Mouse (Mus musculus) CD8-positive naive resting alpha-beta T cell, adult 2 months (primary cell): Measurements from ENCODE around the gene Spint3.
"Not testable (repeated sequence)": the region's sequence is repeated elsewhere in the genome, so short reads cannot be mapped to it uniquely, and the experiment has no call there.

Experiments used
- DNase-seq, 2 experiments: peaks; one replicate each; pipeline ENCODE4 v3.0.0; 2022; ENCODE audit warnings: low read depth in 2 of 2, low spot score in 2 of 2

The Spint3 gene

GRCm38 (mm10) chr2:164573359-164573758 lies at the start of gene Spint3:
Gene Spint3 (minus strand): TSS chr2:164573459.
- not testable (repeated sequence) for DNase-seq

- no peak for DNase-seq
Measured at GRCm38 (mm10) chr2:164621775-164622174, 48.5 kb upstream of the Spint3 start.

DNA sequence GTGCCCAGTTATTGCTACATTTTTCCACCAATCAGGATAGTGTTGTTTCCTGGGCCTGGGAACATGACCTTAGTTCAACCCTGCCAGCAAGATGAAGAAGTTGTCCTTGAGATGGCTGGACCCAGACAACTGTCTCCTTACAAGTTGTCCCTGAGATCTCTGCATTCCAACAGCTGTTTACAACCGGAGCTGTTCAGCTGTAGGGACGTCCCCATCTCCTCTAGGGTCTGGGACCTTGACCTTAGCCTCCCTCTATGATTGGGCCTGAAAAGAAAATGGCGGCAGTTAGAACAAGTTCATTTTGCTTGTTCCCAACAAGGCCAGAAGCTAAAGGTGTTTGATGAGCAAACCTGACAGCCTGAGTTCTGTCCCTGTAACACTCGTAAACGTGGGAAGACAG lies 45.8 kb upstream of the Spint3 start:
- no peak for DNase-seq

GRCm38 (mm10) chr2:164615386-164615785 lies 42.1 kb upstream of the Spint3 start:
- no peak for DNase-seq

DNA sequence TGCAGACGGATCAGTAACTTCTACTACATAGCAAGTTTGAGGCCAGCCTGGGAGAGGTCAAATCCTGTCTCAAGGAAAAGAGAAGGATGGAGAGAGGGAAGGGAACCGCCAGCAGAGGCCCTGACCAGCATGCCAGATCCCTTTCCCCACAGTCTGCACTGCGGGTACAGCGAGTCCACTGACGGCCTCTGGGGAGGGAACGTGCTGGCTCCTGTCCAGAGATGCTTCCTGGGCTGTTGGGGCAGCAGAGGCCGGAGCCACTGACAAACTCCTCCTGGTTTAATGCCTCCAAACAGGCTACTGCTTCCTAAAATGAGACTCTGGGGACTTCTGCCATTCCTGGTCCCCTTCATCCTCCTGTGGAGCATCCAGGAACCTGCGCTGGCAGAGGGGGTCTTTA lies 40.2 kb upstream of the Spint3 start, which contains the start of the genes Wfdc6b and Wfdc8:
Gene Wfdc6b, plus strand, starts transcription at position 52 of the 400 bp plus-strand sequence.
Gene Wfdc8, minus strand, starts transcription at position 156 of the 400 bp plus-strand sequence.
- DNase-seq, result not testable (repeated sequence)

DNA sequence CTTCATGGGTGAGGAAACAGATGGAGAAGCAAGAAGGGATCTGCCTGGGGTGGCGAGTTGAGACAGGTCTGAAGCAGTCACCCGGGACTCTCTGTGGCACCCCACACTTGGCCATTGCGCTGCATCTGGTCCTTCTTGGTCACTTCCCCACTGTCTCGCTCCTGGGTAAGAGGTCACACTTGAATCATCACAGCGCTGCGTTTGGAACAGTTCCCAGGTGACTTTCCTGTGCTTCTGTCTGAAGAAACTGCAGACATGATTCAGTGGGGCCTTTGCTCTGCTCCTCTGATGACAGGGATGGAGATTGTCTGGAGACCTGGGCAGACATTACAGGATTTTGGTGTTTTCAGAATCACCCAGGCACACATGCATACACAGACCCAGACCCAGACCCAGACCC lies 35.5 kb upstream of the Spint3 start:
- no peak for DNase-seq

DNA sequence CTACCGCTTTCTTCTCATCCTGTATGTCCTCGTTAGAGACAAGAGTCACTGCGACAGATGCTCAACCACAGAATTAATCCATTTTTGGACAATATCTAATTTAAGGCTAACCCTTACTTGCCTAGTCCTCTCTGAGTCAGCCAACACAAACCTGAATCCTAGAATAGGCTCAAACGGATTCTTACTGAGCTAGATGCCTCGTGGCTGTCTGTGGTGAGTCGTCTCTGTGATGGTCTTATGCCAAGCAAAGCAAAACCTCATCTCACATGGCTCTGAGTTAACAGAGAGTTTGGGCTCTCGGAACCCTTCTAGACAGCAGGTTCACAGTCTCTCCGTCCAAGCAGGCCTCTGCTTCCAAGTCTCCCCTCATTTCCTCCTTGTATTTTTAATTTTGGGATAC lies 31.2 kb upstream of the Spint3 start:
- DNase-seq, result no peak

GRCm38 (mm10) chr2:164603482-164603881 lies 30.2 kb upstream of the Spint3 start:
- DNase-seq, result no peak

GRCm38 (mm10) chr2:164600179-164600578 lies 26.9 kb upstream of the Spint3 start:
- no peak for DNase-seq

- no peak for DNase-seq
Measured at GRCm38 (mm10) chr2:164593494-164593893, 20.2 kb upstream of the Spint3 start, which contains the start of gene Eppin. Gene Eppin (minus strand): TSS chr2:164593594.

DNA sequence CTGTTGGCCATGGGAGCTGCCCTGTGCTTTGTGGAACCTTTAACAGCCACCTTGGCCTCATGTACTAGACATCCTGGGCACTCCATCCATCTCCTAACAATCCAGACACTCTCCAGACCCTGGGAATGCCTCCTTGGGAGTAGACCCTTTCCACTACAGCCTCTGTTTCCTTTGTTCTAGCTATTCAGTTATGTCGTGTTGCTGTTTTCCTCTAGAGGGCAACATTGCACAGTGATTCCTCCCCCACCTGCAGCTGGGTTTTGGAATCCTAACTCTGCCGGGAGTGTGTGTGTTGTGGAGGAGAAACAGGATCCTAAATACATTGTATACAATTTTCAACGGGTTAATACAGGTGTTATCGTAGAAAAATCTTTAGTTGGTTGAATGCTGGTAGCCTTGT lies 18.8 kb upstream of the Spint3 start:
- no peak for DNase-seq

DNA sequence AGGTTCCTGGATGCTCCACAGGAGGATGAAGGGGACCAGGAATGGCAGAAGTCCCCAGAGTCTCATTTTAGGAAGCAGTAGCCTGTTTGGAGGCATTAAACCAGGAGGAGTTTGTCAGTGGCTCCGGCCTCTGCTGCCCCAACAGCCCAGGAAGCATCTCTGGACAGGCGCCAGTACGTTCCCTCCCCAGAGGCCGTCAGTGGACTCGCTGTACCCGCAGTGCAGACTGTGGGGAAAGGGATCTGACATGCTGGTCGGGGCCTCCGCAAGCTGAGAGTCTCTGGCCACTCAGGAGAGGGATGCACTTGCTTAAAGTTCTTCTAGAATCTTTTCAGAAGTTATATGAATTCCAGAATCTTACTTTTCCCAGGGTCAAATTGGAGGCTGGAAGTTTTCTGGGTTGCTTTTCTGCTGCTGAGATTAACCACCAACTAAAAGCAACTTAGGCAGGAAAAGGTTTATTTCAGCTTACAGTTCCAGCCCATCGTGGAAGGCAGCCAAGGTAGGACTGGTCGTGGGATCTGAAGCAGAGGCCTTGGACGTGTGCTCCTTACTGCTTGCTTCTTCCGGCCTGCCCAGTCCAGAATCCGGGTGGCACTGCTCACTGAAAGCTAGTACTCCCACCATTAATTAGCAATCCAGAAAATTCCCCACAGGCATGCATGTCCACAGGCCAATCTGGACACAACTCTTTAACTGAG lies 11.9 kb upstream of the Spint3 start, which contains the start of gene Wfdc6a:
Gene Wfdc6a, minus strand, starts transcription at position 423 of the 701 bp plus-strand sequence.
- not testable (repeated sequence) for DNase-seq

GRCm38 (mm10) chr2:164567460-164567859 lies 5.8 kb downstream of the Spint3 start:
- no peak for DNase-seq

GRCm38 (mm10) chr2:164566997-164567396 lies 6.3 kb downstream of the Spint3 start:
- DNase-seq, result no peak

DNA sequence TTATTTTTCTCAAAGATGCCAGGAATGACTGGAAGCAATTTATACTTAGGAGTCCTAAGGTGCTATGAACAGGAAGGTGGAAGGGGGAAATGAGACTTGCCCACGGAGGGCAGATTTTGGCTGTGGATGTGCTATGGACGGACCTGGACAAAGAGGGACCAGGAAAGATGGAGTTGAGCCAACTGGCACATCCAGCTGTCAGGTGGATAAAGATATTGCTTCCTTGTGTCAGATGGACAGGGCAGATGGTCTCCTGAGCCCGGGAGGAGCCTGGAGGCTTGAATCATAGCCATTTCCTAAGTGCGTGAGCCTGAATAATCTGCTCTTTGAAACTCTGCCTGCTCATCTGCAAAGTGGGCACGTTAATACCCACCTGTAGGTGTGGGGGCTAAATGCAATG lies 8.9 kb downstream of the Spint3 start:
- no peak for DNase-seq

GRCm38 (mm10) chr2:164563339-164564038 lies 9.8 kb downstream of the Spint3 start:
- DNase-seq, result peak; percentile 17 to 39

DNA sequence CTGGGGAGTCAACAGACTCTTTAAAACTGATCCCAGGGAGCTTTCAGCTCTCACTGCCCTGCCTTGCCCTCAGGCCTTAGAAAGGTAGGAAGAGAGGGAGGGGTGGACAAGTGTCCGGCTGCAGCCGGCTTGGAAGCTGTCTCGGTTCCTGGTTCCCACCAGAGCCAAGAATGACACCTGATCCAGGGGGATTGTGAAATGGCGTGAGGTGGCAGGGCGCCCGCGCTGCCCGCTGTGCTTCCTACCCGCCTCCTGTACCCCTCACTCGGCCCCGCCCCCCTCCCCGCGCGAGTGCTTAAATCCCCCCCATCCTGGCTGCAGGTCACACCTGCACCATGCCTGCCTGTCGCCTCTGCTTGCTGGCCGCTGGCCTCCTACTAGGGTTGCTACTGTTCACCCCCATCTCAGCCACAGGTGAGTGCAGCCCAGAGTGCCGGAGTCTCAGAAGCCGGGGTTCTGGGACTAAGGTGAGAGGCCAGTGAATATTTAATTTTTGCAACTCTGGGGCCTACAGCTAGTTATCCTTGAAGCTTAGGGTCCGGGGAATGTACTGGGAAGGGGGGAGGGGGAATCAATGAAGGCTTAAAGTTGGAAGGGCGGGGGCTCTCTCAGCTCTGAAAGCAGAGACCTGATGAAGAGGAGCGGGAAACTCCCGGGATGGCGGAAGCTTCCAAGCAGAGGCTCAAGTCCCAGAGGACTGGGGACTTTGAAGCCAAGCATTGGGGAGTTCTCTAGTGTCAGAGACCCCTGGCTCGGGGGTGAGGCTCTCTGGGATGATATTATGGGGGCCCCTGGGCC lies 10.7 kb downstream of the Spint3 start, which contains the start of gene Wfdc2:
Gene Wfdc2, plus strand, starts transcription at position 23 of the 798 bp plus-strand sequence.
- no peak for DNase-seq

DNA sequence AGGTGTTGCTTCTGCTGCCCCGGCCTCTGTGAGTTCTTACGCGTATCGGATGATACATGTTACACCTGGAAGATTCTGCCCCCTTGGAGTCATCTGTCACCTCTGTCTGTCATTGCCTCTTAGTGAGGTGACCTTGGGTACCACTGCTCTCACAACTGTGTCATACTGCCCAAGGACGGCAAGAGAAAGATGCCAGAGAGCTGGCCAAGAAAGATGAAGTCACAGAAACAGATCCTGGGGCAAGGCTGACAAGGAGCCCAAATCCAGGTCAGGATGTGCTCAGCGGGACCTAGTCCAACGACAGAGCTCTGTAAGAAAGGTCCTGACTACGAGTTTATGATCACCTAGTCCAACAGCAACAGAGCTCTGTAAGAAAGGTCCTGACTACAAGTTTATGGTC lies 13.2 kb downstream of the Spint3 start:
- no peak for DNase-seq

DNA sequence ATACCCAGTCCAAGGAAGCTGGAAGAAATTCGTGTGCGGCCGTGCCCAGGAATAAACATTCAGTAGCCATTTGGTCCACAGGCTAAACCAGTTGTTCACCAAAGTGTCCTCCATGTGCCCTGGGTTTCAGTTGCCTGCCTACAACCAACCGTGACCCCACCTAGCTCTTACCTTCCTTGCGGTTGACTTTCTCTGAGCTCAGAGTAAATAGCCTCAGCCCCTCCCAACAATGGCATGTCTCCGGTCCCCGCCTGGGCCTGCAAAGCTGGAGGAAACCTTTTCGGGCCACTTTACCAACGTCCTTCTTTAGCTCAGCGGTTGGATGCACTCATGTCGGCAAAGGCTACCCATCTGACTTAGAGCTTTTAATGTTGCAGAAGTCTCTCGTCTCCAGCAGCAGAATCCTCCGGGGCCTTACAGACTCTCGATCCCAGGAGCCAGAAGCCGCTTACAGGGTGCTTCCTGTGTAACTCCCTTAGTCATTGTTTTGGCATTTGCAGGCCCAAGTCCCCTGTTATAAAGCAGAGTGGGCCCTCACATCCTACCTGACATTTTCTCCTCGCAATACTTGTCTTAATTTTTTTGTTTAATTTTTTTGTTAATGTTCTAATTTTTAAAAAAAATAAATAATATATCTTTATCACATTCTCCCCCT lies 14.1 kb downstream of the Spint3 start:
- no peak for DNase-seq

DNA sequence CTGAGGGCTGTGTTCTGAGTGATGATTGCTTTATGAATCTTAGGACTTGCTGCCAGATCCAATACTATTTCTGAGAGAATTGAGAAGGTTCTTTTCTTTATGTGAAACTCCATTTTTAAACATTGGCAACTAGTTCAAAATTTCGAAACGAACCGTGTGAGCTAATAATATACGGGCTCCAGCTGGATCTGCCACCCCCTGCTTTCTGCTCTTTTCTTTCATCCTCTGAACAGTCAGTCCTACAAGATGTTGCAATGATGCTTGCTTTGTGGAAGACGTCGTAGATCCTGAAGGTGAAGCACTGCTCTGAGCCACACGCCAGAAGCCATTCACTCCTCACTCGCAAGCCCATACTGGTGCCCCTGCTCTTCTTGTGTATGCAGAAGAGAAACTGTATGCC lies 14.8 kb downstream of the Spint3 start:
- no peak for DNase-seq

GRCm38 (mm10) chr2:164551502-164551901 lies 21.8 kb downstream of the Spint3 start:
- DNase-seq, result no peak
